Mouse (Mus musculus) frontal cortex, adult (tissue): ENCODE data around the gene Tsc22d2.

Experiments
- ATAC-seq: cut with Nextera tagmentation; 2 replicates; pipeline ENCODE4 v1.9.2; 2017; ENCODE audit warnings: mild to moderate bottlenecking, moderate library complexity, mixed read lengths; ENCODE audit not compliant: low TSS enrichment

Gene Tsc22d2

GRCm38 (mm10) chr3:58513483-58513882 is 99.0 kb downstream of the Tsc22d2 start:
- no peak for ATAC-seq

- ATAC-seq = no peak
Measured at GRCm38 (mm10) chr3:58515947-58516601, 101.6 kb downstream of the Tsc22d2 start.
